Mouse (Mus musculus) thymus, adult 2 months (tissue): ENCODE data around the gene Clcf1. TPM values are rescaled to one million over a fixed set of nuclear protein-coding genes. Genes with fewer than 3 reads are reported as not detected.
A peak's percentile ranks its signal among the peaks of the same experiment; 100 is the strongest.
"Not testable (repeated sequence)": the region's sequence is repeated elsewhere in the genome, so short reads cannot be mapped to it uniquely, and the experiment has no call there.

Source experiments
- DNase-seq: peaks from one replicate; pipeline ENCODE4 v3.0.0; 2021
- H3K27ac ChIP-seq: fragments of 200-500 bp; 2 replicates; pipeline ENCODE4 v1.5.1; 2012; ENCODE audit warnings: low read length, control low read depth; ENCODE audit not compliant: control insufficient read depth, insufficient read depth
- H3K27me3 ChIP-seq: fragments of 200-500 bp; 2 replicates; pipeline ENCODE4 v1.6.1; 2012; ENCODE audit warnings: mild to moderate bottlenecking, low read length, moderate library complexity, mixed read lengths; ENCODE audit not compliant: control insufficient read depth, insufficient read depth
- H3K36me3 ChIP-seq: fragments of 200-500 bp; 2 replicates; pipeline ENCODE4 v1.6.1; 2012; ENCODE audit warnings: mild to moderate bottlenecking, low read length, moderate library complexity; ENCODE audit not compliant: control insufficient read depth, insufficient read depth
- H3K4me1 ChIP-seq: fragments of 200-500 bp; replicated peaks from 2 replicates; pipeline ENCODE4 v1.6.1; 2012; ENCODE audit warnings: low read length; ENCODE audit not compliant: control insufficient read depth, insufficient read depth
- H3K4me3 ChIP-seq: fragments of 200-500 bp; 2 replicates; pipeline ENCODE4 v1.5.1; 2012; ENCODE audit warnings: mild to moderate bottlenecking, low read length, control low read depth, moderate library complexity; ENCODE audit not compliant: control insufficient read depth, insufficient read depth
- CTCF ChIP-seq: fragments of 200-500 bp; IDR thresholded peaks from 2 replicates; pipeline ENCODE4 v1.5.1; 2012; ENCODE audit warnings: mild to moderate bottlenecking, control low read depth, low read length, moderate library complexity, borderline replicate concordance; ENCODE audit not compliant: control insufficient read depth, poor library complexity, insufficient read depth; ENCODE audit errors: extremely low read depth
- POLR2A ChIP-seq: fragments of 200-500 bp; IDR thresholded peaks from 2 replicates; pipeline ENCODE4 v1.6.1; 2012; ENCODE audit warnings: mild to moderate bottlenecking, low read length, control low read depth, moderate library complexity; ENCODE audit not compliant: control insufficient read depth, poor library complexity, insufficient read depth; ENCODE audit errors: extremely low read depth
- WGBS: fragments of 180-500 bp; shearing (Covaris S2); methylation state at CpG from one replicate; pipeline ENCODE4 v1.1.7; 2018; 5-methylcytosine and 5-hydroxymethylcytosine counted together
- polyA plus RNA-seq: library from polyadenylated mRNA; depleted of rRNA; stranded (reverse); fragments of >200 nt; gene quantifications from 2 replicates; pipeline ENCODE4 v1.2.3, GENCODE M21; 2012

Clcf1 gene
- polyA plus RNA-seq, 1 experiment, result 32.9 TPM

- no peaks in the 10 kb centered on the region for H3K27me3 ChIP-seq
- DNase-seq, result no peak
- no peak for TF ChIP-seq CTCF
- no peak for TF ChIP-seq POLR2A
- no peaks in the 10 kb centered on the region for H3K36me3 ChIP-seq
- H3K27ac ChIP-seq, result no peak overlapping the region
- 81% methylated on average over 8 of the region's 8 CpGs for WGBS
- no peaks in the 10 kb centered on the region for H3K4me1 ChIP-seq
- no peak overlapping the region for H3K4me3 ChIP-seq
These were observed 26.2 kb downstream of the Clcf1 start for GRCm38 (mm10) chr19:4240247-4240668.

GRCm38 (mm10) chr19:4242416-4242815 lies 28.4 kb downstream of the Clcf1 start:
- no peak for TF ChIP-seq CTCF
- TF ChIP-seq POLR2A, result no peak
- WGBS, result 81% methylated on average over 3 of the region's 3 CpGs
- Histone ChIP-seq H3K36me3 (no peaks in the 10 kb centered on the region), H3K4me1 (no peaks in the 10 kb centered on the region), H3K27ac (no peak overlapping the region), H3K27me3 (no peaks in the 10 kb centered on the region), H3K4me3 (no peak overlapping the region)
- no peak for DNase-seq

GRCm38 (mm10) chr19:4244775-4245174 lies 30.7 kb downstream of the Clcf1 start:
- TF ChIP-seq CTCF, result no peak
- no peak for TF ChIP-seq POLR2A
- 91% methylated on average over 6 of the region's 6 CpGs for WGBS
- Histone ChIP-seq H3K27ac (no peak overlapping the region), H3K4me3 (no peak overlapping the region), H3K27me3 (no peaks in the 10 kb centered on the region), H3K36me3 (no peaks in the 10 kb centered on the region), H3K4me1 (no peaks in the 10 kb centered on the region)
- no peak for DNase-seq

- WGBS, result 67% methylated on average over 1 of the region's 1 CpGs
- H3K27me3 ChIP-seq, result no peaks in the 10 kb centered on the region
- TF ChIP-seq POLR2A (no peak), CTCF (no peak)
These were observed 33.0 kb downstream of the Clcf1 start for GRCm38 (mm10) chr19:4247010-4247409.

GRCm38 (mm10) chr19:4248683-4249082 lies 34.6 kb downstream of the Clcf1 start:
- H3K36me3 ChIP-seq, H3K4me1 ChIP-seq, H3K27me3 ChIP-seq, DNase-seq, H3K4me3 ChIP-seq, H3K27ac ChIP-seq: not testable (repeated sequence)
- WGBS, result 91% methylated on average over 1 of the region's 1 CpGs

More at GRCm38 (mm10) chr19:4247010-4247409, 33.0 kb downstream of the Clcf1 start:
- H3K4me3 ChIP-seq, result no peak overlapping the region
- no peaks in the 10 kb centered on the region for H3K4me1 ChIP-seq
- H3K36me3 ChIP-seq, result no peaks in the 10 kb centered on the region
- H3K27ac ChIP-seq, result no peak overlapping the region
- peak; percentile 37 for DNase-seq

- no peaks in the 10 kb centered on the region for H3K27me3 ChIP-seq
- WGBS, result 96% methylated on average over 7 of the region's 7 CpGs
- H3K27ac ChIP-seq, result no peak overlapping the region
- no peak overlapping the region for H3K4me3 ChIP-seq
- peaks cover 6% of the 10 kb centered on the region for H3K4me1 ChIP-seq
- no peaks in the 10 kb centered on the region for H3K36me3 ChIP-seq
- no peak for TF ChIP-seq POLR2A
- no peak for TF ChIP-seq CTCF
- DNase-seq, result no peak
These were observed 40.2 kb downstream of the Clcf1 start for GRCm38 (mm10) chr19:4254230-4254629.

- no peak overlapping the region for H3K27ac ChIP-seq
- no peak for DNase-seq
- 90% methylated on average over 11 of the region's 11 CpGs for WGBS
- H3K27me3 ChIP-seq, result no peaks in the 10 kb centered on the region
- no peaks in the 10 kb centered on the region for H3K36me3 ChIP-seq
- peaks cover 6% of the 10 kb centered on the region for H3K4me1 ChIP-seq
- H3K4me3 ChIP-seq, result no peak overlapping the region
- no peak for TF ChIP-seq POLR2A
- no peak for TF ChIP-seq CTCF
These were observed 41.6 kb downstream of the Clcf1 start for GRCm38 (mm10) chr19:4255583-4256162.
